19 mouse cellular contexts compared by ENCODE assay signal in the genomic region with DNA sequence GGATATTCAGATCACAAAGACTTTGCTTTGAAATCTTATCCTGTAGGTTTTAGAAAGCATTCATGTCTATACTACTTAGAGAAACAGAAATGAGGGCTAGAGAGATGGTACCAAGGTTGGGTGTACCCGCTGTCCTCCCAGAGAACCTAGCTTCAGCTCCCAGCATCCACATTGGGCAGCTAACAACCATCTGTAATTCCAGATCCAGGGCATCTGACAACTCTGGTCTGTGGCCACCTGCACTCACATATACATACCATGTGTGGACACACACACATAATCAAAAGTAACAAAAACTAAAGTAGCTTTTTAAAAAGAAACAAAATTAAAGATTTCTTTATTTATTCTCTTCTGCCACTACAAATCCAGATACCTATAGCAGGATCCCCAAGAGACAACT. TPM values are rescaled to one million over a fixed set of nuclear protein-coding genes. Genes with fewer than 3 reads are reported as not detected.
DNase-seq lines count a peak whose midpoint lies in the region; ATAC-seq lines count a peak whose summit lies in the region.
"Had no signal": no experiment of that assay in that cellular context is flagged by ENCODE, and none has a peak within 500 bp of the region (broad histone marks: within the 10 kb centered on the region; RNA-seq: fewer than 3 reads in every experiment).

No protein-coding gene starts in this region.

- no peak overlapping the region for H3K4me2 ChIP-seq in midbrain, embryonic 11.5 days
- no peak overlapping the region for H3K4me2 ChIP-seq in midbrain, embryonic 15.5 days

- WGBS in heart, embryonic 10.5 days: 78% methylated on average over 1 of the region's 1 CpGs
- 94% methylated on average over 1 of the region's 1 CpGs for WGBS in midbrain, embryonic 11.5 days
- WGBS in midbrain, embryonic 15.5 days: 88% methylated on average over 1 of the region's 1 CpGs

- peak; percentile 71 for DNase-seq in heart, adult 11 months
- DNase-seq in heart, embryonic 10.5 days (ENCODE audit: low spot score): no peak
- peak; percentile 77 for DNase-seq in midbrain, embryonic 11.5 days (ENCODE audit: low spot score, missing footprints)
- DNase-seq: adrenal gland, adult 2 months; adrenal gland, adult 8-10 months; adrenal gland, postnatal 10 days; adrenal gland, postnatal 14 days; adrenal gland, postnatal 25 days; adrenal gland, postnatal 36 days; B cell, adult 2 months; cerebellum, adult 11 months; cerebellum, adult 11-12 months; cerebellum, adult 18-20 months had no signal

- no peak overlapping the region for H3K4me3 ChIP-seq in heart, embryonic 10.5 days
- H3K4me3 ChIP-seq in midbrain, embryonic 11.5 days (ENCODE audit: low read depth, low read length): no peak overlapping the region
- no peak overlapping the region for H3K4me3 ChIP-seq in midbrain, embryonic 15.5 days

- H3K9ac ChIP-seq in midbrain, embryonic 11.5 days (ENCODE audit: low read length): no peak overlapping the region
- H3K9ac ChIP-seq in midbrain, embryonic 15.5 days: no peak overlapping the region

- no peaks in the 10 kb centered on the region for H3K9me3 ChIP-seq in heart, embryonic 10.5 days
- no peaks in the 10 kb centered on the region for H3K9me3 ChIP-seq in midbrain, embryonic 11.5 days (ENCODE audit: control insufficient read depth, low read length)
- no peaks in the 10 kb centered on the region for H3K9me3 ChIP-seq in midbrain, embryonic 15.5 days
- H3K9me3 ChIP-seq: G1E had no signal

- ATAC-seq in midbrain, embryonic 11.5 days (ENCODE audit: low FRiP score): no peak
- ATAC-seq in midbrain, embryonic 15.5 days (replicated peaks): no peak
- ATAC-seq: activated CD4-positive, CD25-positive, alpha-beta regulatory T cell, adult 4 months; CD4-positive, CD25-positive, alpha-beta regulatory T cell, adult 4 months; Patski had no signal

- H3K4me1 ChIP-seq in heart, embryonic 10.5 days: peaks cover 24% of the 10 kb centered on the region
- H3K4me1 ChIP-seq in midbrain, embryonic 11.5 days (ENCODE audit: control insufficient read depth, insufficient read depth, low read length): peaks cover 15% of the 10 kb centered on the region
- H3K4me1 ChIP-seq in midbrain, embryonic 15.5 days: peaks cover 18% of the 10 kb centered on the region

- no peaks in the 10 kb centered on the region for H3K36me3 ChIP-seq in heart, embryonic 10.5 days
- H3K36me3 ChIP-seq in midbrain, embryonic 11.5 days (ENCODE audit: control insufficient read depth, insufficient read depth, low read length): no peaks in the 10 kb centered on the region
- no peaks in the 10 kb centered on the region for H3K36me3 ChIP-seq in midbrain, embryonic 15.5 days (replicated peaks)
- H3K36me3 ChIP-seq: G1E had no signal

- H3K27me3 ChIP-seq in heart, embryonic 10.5 days (ENCODE audit: insufficient read depth, poor library complexity, severe bottlenecking): no peaks in the 10 kb centered on the region
- peaks cover 11% of the 10 kb centered on the region for H3K27me3 ChIP-seq in midbrain, embryonic 11.5 days (ENCODE audit: control insufficient read depth, insufficient read depth, low read length)
- H3K27me3 ChIP-seq in midbrain, embryonic 15.5 days (replicated peaks): no peaks in the 10 kb centered on the region
- H3K27me3 ChIP-seq: CH12.LX, Patski had no signal

- no peak overlapping the region for H3K27ac ChIP-seq in heart, embryonic 10.5 days
- H3K27ac ChIP-seq in midbrain, embryonic 11.5 days (ENCODE audit: low read depth, low read length): no peak overlapping the region
- no peak overlapping the region for H3K27ac ChIP-seq in midbrain, embryonic 15.5 days

RNA-seq across cellular contexts. Expression of a gene that starts 3.3 kb away (rescaled TPM):
- polyA plus RNA-seq in heart, embryonic 10.5 days (2016; fragmentation: Nextera tagmentation; extraction: Ambion mirVana): 107 and 120 TPM in 2 replicates
- 20.3 and 21.4 TPM in 2 replicates for polyA plus RNA-seq in midbrain, embryonic 11.5 days (2014; fragmentation: Nextera tagmentation; extraction: Ambion mirVana)
- polyA plus RNA-seq in midbrain, embryonic 15.5 days (2015; fragmentation: Nextera tagmentation; extraction: Ambion mirVana): 77.4 and 89.0 TPM in 2 replicates
- polyA plus RNA-seq: G1E had no signal
